Mouse (Mus musculus): ENCODE results near the gene Tmem38b.
"Not testable (repeated sequence)": the region's sequence is repeated elsewhere in the genome, so short reads cannot be mapped to it uniquely, and the experiment has no call there.

The Tmem38b gene

DNA sequence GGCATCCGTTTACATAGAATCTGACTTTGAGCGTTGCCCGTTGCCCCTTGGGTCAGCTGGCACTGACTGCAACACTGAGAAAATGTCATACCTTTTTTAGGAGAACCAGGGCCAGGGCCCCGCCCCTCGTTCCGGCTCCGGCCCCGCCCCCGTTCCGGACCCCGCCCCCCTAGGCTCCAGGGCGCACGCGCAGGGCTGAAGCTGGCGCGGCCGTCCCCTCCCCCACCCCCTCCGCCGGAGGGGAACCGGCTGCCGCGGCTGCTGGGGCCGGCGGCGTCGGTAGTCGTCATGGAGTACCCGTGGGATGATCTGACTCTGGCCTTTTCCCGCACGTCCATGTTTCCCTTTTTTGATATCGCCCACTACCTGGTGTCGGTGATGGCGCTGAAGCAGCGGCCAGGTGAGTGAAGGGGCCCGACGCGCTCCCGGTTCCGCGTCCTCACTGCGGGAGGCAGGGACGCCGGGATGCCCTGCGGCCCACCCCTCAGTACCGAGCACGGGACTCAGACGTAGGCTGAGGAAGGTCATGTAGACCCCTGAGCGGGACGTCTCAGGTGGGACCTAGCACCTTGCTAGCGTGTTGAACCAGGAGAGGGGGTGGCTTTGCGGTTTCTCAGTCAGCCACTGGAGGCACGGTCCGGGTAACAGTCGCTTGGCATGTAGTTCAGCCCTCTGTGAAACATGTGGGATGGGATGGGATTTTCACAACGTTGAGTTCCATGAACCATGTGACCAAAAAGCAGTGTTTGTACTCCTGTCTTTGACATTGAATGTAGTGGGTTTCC, at the start of gene Tmem38b:
TSS of gene Tmem38b (plus strand) at position 225 of the 785 bp plus-strand sequence.
- peak; percentile 78 for DNase-seq (ENCODE audit: low spot score)

DNA sequence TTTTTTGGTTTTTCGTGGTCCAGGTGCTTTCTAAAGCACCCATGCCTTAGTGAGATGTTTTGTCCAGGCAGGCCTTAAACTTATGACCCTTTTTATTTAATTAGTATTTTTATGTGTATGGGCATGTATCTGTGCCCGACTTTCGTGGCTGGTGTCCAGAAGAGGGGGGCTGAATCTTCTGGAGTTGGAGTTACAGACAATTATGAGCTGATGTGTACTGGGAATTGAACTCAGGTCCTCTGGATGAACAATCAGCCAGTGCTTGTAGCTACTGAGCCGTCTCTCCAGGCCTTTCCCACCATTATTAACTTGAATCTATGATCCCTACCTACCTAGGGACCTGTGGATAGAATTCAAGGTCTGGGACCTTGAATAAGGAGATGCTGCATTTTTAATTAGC, 44.4 kb upstream of the Tmem38b start:
- DNase-seq (ENCODE audit: low spot score), result no peak

GRCm38 (mm10) chr4:53782216-53783070, 43.4 kb upstream of the Tmem38b start:
- DNase-seq (ENCODE audit: low spot score), result no peak

DNA sequence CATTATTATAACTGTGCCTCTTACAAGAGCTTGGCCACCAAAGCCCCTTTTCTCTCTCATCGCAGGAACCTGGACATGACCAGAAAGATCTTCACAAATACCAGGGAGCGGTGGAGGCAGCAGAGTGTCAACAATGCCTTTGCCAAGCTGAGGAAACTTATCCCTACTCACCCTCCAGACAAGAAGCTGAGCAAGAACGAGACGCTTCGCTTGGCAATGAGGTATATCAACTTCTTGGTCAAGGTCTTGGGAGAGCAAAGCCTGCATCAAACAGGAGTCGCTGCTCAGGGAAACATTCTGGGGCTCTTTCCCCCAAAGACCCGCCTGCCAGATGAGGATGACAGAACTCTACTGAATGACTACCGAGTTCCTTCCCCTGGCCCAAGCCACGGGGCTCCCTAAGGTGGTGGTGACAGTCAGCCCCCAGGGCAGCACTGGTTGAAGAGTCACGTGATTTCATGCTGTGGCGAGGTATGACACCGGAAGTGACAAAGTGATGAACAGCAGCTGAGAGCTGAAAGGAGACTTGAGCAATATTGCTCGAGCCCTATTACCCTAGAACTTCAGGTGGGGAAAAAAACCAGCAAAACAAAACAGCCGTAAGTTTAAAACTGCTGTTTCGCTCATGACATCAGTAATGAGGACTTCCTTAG, 40.0 kb upstream of the Tmem38b start:
- DNase-seq (ENCODE audit: low spot score), result no peak

- no peak for DNase-seq (ENCODE audit: low spot score)
Measured at GRCm38 (mm10) chr4:53786851-53787250, 39.0 kb upstream of the Tmem38b start.

GRCm38 (mm10) chr4:53789346-53789745, 36.5 kb upstream of the Tmem38b start:
- no peak for DNase-seq (ENCODE audit: low spot score)

DNA sequence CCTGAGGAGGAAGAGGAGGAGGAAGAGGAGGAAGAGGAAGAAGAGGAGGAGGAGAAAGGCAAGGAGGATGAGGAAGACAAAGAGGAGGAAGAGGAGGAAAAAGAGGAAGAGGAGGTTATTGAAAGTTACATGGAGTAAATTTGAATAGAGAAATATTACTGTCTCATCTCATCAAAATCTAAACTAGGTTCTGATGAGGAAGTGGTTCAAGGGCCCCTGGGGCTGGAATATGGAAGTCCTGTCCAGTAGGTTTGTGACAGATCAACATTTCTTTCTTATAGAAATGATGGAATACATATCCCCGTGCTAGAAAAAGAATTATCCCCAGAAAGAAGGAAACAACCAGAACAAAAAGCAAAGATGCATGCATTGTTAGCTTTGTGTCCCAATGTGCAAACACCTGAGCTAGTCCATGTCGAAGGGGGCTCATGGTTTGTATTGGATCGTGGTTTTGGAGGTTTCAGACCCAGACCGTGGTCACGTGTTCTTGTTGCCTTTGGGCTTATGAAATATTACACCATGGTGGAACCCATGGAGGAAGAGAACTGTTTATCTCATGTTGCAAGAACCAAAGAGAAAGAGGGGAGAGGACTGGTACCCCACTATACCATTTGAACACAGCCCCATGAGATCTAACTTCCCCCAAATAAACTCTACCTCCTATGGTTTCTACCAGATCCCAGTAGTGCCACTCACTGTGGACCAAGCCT, 31.4 kb upstream of the Tmem38b start:
- DNase-seq (ENCODE audit: low spot score), result no peak

DNA sequence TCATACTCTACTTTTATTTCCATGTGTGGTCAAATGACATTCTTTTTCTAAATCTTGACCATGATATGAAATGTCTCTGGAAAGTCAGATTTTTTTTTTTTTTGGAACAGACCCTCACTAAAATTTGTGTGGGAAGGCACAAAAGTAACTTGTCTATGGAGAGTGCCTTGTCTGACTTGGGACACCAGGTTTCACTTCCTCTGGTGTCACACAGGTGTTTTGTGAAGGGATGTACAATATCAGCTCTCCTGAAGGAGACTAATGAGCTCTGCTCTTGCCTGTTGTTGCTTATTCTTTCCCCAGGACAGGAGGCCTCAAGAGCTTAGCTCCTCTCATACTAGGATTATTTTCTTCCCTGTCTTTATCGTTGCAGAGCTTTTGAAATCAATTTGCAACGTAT, 30.8 kb upstream of the Tmem38b start:
- no peak for DNase-seq (ENCODE audit: low spot score)

DNA sequence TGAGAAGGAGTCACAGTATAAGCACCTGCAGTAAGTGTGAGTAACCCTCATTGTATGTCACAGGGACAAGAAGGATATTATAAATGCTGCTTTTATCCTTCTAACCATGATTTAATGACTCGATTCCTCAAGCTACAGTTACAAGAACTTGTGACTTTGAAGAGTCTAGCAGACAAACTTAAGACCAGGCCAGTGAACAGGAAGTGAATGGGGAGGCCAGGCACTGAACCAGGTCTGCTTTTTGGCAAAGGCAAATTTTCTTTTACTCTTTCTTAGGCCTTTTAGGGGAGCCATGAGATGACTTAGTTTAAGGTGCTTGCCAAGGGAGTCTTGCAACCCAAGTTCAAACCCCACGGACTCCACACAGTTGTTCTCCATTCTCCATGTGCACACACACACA, 30.1 kb upstream of the Tmem38b start:
- DNase-seq (ENCODE audit: low spot score), result no peak

DNA sequence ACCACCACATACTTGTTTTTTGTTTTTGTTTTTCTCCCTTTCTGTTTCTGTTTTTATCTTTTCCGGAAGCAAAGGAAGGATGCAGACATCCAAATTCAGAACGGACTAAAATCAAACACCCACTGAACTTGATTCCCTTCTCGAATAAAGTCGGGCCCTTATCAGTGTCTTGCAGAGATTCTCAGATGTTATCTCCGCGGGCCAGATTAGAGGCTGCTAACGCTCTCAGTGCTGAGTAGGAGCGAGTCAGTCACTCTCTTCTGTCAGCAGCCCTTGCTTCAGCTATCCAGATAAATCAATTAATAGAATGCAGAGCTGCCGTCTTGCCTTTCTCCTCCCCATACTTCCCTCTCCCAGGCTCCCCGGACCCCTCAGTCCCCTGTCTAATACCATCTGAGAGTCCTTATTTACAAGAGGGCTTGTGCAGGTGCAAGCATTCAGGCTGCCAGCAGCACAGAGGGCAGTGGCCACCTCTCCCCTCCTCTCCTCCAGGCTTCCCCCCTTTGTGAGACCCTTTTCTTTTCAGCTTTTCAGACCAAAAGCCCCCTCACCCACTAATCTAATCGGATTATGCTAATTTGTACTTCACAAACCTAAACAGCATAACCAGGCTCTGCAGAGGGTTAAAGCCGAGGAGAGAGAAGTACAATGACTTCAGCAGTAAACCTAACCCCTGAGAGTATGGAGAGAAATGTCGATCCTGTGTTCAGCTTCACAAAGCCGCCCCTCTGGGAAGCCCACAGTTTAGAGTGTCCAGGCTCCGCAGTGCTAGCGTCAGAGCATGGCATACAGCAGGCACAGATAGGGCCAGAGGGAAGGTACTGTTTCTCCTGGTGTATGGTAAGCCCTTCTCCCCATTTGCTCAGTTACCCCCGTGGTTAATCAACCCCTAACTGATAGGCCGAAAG, 28.7 kb upstream of the Tmem38b start:
- no peak for DNase-seq (ENCODE audit: low spot score)

- no peak for DNase-seq (ENCODE audit: low spot score)
Measured at GRCm38 (mm10) chr4:53798896-53799676, 26.8 kb upstream of the Tmem38b start.

DNA sequence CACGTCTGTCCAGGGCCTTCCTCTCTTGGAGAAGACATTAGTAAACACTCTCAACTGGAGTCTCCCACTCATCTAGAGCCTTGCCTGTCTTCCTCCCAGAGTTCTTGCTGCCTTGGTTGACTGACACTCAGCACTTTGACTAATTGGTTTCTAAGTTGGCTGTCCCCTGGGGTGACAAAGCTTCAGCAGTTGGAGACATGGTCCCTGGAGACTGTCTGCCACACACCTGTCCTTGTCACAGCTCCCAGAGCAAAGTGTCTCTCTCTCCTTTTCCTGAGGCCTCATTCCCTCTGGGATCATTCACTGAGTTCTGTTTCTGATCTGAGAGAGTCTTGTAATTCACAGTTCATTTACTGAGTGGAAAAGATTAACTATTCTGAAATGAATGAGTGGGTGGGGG, 26.1 kb upstream of the Tmem38b start:
- no peak for DNase-seq (ENCODE audit: low spot score)

DNA sequence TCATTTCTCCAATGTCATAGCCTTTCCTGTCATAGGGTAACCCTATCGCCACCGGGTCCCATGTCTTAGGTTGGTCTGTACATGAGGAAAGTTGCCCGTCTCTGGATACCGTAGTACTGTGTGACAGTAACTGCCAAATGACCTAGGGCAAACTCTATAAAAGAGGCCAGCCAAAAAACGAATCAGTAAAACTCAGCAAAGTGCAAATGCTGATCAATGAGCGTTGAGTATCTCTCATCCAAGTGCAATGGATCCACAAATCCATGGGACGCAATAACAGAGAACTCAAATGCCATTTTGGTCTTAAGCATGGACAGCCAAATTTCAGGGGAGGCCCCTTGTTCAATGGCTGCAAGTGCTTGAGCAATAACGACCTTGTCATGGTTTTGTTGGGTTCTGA, 22.2 kb upstream of the Tmem38b start:
- DNase-seq (ENCODE audit: low spot score), result not testable (repeated sequence)

DNA sequence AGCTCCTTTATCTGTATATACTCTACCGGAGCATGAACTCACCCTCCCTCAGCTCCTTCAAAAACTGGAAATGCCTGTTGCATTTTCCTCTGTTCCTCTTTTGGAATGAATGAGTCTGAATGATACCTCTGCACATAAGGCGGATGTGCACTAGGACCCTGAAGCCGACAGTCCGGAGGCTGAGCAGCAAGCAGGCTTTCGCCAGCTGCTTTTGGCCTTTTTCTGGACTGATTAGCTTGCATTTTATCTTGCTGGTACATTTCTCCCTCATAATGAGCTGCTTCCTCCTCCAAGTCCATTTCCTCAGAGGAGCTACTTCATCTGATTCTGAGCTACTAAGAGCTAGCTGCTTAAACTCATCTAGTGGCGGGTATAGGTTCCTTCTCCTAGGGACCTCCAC, 19.4 kb upstream of the Tmem38b start:
- DNase-seq (ENCODE audit: low spot score), result not testable (repeated sequence)

DNA sequence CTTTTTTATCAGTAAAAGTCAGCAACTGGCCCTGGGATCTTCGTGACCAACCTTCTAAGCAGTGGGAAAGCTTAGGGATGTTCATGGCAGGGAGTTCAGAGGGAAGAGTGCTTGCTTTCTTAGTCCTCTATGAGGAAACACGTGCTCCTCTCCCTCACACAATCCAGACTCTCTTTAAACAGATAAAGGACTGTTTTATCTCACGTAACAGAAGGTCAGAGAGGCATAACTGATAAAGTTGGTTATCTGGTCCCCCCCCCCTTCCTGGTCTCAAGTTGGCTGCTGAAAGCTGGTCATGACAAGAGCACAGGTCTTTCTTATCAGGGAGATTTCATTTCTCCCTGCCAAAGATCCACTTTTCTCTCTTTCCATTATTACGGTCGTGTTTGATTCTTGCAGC, 7.5 kb upstream of the Tmem38b start:
- DNase-seq (ENCODE audit: low spot score), result no peak

GRCm38 (mm10) chr4:53823697-53824096, 2.1 kb upstream of the Tmem38b start:
- DNase-seq (ENCODE audit: low spot score), result no peak

DNA sequence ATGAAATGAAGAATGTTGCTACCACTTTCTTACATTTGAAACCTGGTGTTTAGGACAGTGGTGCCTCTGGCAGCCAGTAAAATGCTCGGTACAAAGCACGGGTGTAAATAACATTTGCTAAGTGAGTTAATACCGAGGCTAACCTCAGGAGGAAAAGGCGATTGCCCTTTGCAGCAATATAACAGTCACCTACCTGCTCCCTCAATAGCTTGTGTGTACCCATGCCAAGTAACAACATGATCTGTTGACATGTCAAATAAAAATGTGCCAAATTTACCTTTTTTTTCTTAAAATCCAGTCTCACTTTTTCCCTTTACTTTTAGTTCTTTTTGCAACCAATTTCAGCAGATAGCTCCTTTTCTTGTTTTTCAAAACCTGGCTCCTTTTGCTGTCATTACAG, 1.0 kb upstream of the Tmem38b start:
- no peak for DNase-seq (ENCODE audit: low spot score)

GRCm38 (mm10) chr4:53826641-53827248, 900 bp downstream of the Tmem38b start:
- no peak for DNase-seq (ENCODE audit: low spot score)

- DNase-seq (ENCODE audit: low spot score), result no peak
Measured at GRCm38 (mm10) chr4:53827869-53828268, 2.0 kb downstream of the Tmem38b start.

DNA sequence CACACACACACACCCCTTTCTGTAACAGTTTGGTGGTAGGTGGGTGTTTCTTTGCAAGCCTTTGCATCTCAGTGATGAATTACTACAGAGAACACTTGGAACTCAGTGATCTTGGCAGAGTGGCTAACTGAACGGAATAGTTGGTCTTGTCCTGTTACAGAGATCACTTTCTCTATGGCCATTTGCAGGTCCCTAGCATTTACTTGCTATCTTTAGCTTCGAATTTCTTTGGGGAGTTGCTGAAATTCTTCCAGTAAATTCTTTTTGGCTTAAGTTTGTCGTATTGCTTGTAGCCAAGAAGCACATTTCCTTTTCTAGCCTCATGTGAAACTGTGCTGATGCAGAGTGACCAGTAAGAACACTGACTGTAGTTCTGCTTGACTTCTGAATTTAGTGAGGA, 3.1 kb downstream of the Tmem38b start:
- no peak for DNase-seq (ENCODE audit: low spot score)

Data from yolk sac, embryonic 10.5 days (tissue).